Comparison of ENCODE assay signal across 9 mouse cellular contexts in the genomic region with DNA sequence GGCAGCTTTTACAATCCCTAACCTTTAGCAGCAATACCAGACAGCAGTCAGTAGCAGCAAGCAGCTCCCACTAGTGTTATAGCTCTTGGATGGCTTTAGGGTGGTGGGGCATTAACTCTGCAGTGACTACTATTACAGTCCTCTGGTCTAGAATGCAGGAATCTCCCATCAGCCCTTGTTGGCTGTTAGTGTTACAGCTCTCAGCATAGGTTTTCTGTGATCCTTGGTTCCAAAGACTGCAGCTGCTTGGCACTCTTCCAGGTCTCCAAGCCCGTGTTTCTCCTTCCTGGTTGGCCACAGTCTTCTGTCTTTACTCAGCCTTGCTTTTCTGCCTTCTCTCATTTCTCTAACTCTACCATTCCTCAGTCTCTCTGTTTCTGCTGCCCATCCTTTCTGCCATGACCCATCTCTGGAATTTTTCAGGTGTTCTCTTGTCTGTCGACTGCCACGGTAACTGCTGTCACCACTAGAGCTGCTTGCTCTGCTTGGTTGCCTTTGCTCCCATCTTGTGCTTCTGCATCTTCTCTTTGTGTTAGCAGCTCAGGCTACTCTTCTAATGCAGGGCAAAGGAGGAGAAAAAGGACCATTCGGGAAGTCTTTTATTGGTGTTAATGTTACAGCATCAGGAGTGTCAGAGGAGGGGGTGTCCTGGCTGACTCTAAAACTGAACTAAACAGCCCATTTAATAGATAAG. TPM values are rescaled to one million over a fixed set of nuclear protein-coding genes. Genes with fewer than 3 reads are reported as not detected.
DNase-seq lines count a peak whose midpoint lies in the region; ATAC-seq and TF ChIP-seq lines count a peak whose summit lies in the region.
"Had no signal": no experiment of that assay in that cellular context is flagged by ENCODE, and none has a peak within 500 bp of the region (broad histone marks: within the 10 kb centered on the region; RNA-seq: fewer than 3 reads in every experiment).

No protein-coding gene starts in this region.

- H3K27ac ChIP-seq in hindbrain, embryonic 16.5 days (ENCODE audit: low read depth, low read length): no peak overlapping the region
- H3K27ac ChIP-seq in neural tube, embryonic 14.5 days (ENCODE audit: low read depth, low read length): no peak overlapping the region
- H3K27ac ChIP-seq in layer of hippocampus, adult 2 months: no peak overlapping the region
- H3K27ac ChIP-seq: macrophage had no signal

- no peaks in the 10 kb centered on the region for H3K27me3 ChIP-seq in hindbrain, embryonic 16.5 days (replicated peaks; ENCODE audit: control insufficient read depth, insufficient read depth, low read length)
- H3K27me3 ChIP-seq in neural tube, embryonic 14.5 days (ENCODE audit: control insufficient read depth, insufficient read depth, low read length): no peaks in the 10 kb centered on the region

- WGBS in hindbrain, embryonic 16.5 days: 68% methylated on average over 4 of the region's 4 CpGs
- 62% methylated on average over 4 of the region's 4 CpGs for WGBS in neural tube, embryonic 14.5 days

- H3K9me3 ChIP-seq in hindbrain, embryonic 16.5 days (ENCODE audit: control insufficient read depth, low read length): no peaks in the 10 kb centered on the region
- no peaks in the 10 kb centered on the region for H3K9me3 ChIP-seq in neural tube, embryonic 14.5 days (ENCODE audit: control insufficient read depth, low read length)

- DNase-seq in adrenal gland, adult (ENCODE audit: inconsistent age in 2 of 2, low spot score in 1 of 2): peak; percentile 13 to 62
- no peak for DNase-seq in adrenal gland, adult 8-10 months
- peak; percentile 26 for DNase-seq in retina, postnatal 1 day
- no peak for DNase-seq in retina, embryonic 14.5 days (ENCODE audit: low spot score)
- DNase-seq in left cerebral cortex, postnatal 14 days (ENCODE audit: low spot score in 2 of 2): no peak
- no peak for DNase-seq in layer of hippocampus, adult 2 months (ENCODE audit: low spot score in 2 of 2)

- no peaks in the 10 kb centered on the region for H3K4me1 ChIP-seq in hindbrain, embryonic 16.5 days (ENCODE audit: control insufficient read depth, insufficient read depth, low read depth, low read length)
- no peaks in the 10 kb centered on the region for H3K4me1 ChIP-seq in neural tube, embryonic 14.5 days (ENCODE audit: control insufficient read depth, insufficient read depth, low read length)

- ATAC-seq in hindbrain, embryonic 16.5 days: peak; percentile 55
- ATAC-seq in neural tube, embryonic 14.5 days (ENCODE audit: low read depth): peak; percentile 52; the same call in 1 of the 2 replicates

- no peaks in the 10 kb centered on the region for H3K36me3 ChIP-seq in hindbrain, embryonic 16.5 days (ENCODE audit: control insufficient read depth, insufficient read depth, low read length)
- H3K36me3 ChIP-seq in neural tube, embryonic 14.5 days (ENCODE audit: control insufficient read depth, insufficient read depth, low read length): no peaks in the 10 kb centered on the region

- intact Hi-C loops in left cerebral cortex, postnatal 14 days (cut with DNase I): no loop called here

- H3K4me2 ChIP-seq in hindbrain, embryonic 16.5 days (ENCODE audit: low read length): no peak overlapping the region
- no peak overlapping the region for H3K4me2 ChIP-seq in neural tube, embryonic 14.5 days (ENCODE audit: low read depth, low read length)

- no peak for TF ChIP-seq CTCF in layer of hippocampus, adult 2 months (conservative IDR thresholded peaks at IDR 0.05)

- no peak overlapping the region for H3K4me3 ChIP-seq in hindbrain, embryonic 16.5 days (ENCODE audit: low read length)
- H3K4me3 ChIP-seq in neural tube, embryonic 14.5 days (ENCODE audit: low read depth, low read length): no peak overlapping the region
- no peak overlapping the region for H3K4me3 ChIP-seq in layer of hippocampus, adult 2 months

- H3K9ac ChIP-seq in hindbrain, embryonic 16.5 days (ENCODE audit: low read depth, low read length): no peak overlapping the region
- H3K9ac ChIP-seq in neural tube, embryonic 14.5 days (replicated peaks; ENCODE audit: low read depth, low read length): no peak overlapping the region

RNA-seq across cellular contexts. Expression of gene Clec9a, which starts 14.5 kb away (rescaled TPM):
- 1 to 10 TPM in 2 of 4 experiments, under 1 TPM in 2; 0.24 to 2.7 (median 1.2) TPM for total RNA-seq in adrenal gland, adult 8-10 months (2022)
- 0.10 and 0.24 TPM in 2 replicates for polyA plus RNA-seq in hindbrain, embryonic 16.5 days (2015; fragmentation: Nextera tagmentation; extraction: Ambion mirVana)
- polyA plus RNA-seq in neural tube, embryonic 14.5 days (2014; fragmentation: Nextera tagmentation; extraction: Ambion mirVana): 0.10 and 0.17 TPM in 2 replicates
- total RNA-seq in left cerebral cortex, postnatal 14 days (2021): not detected
- total RNA-seq in layer of hippocampus, adult 2 months (2021): not detected

RNA-seq across cellular contexts. Expression of gene Clec1b, which starts 26.1 kb away (rescaled TPM):
- 1 to 10 TPM; 1.3 to 2.6 (median 2.2) TPM for total RNA-seq in adrenal gland, adult 8-10 months (2022)
- polyA plus RNA-seq in hindbrain, embryonic 16.5 days (2015; fragmentation: Nextera tagmentation; extraction: Ambion mirVana): 0.73 and 0.79 TPM in 2 replicates
- 0.54 and 0.88 TPM in 2 replicates for polyA plus RNA-seq in neural tube, embryonic 14.5 days (2014; fragmentation: Nextera tagmentation; extraction: Ambion mirVana)
- under 1 TPM in 1 of 2 experiments, not detected in 1; 0.46 TPM for total RNA-seq in left cerebral cortex, postnatal 14 days (2021)
- total RNA-seq in layer of hippocampus, adult 2 months (2021): not detected

RNA-seq across cellular contexts. Expression of gene Clec1a, which starts 28.6 kb away (rescaled TPM):
- 1 to 10 TPM; 4.9 to 9.2 (median 7.6) TPM for total RNA-seq in adrenal gland, adult 8-10 months (2022)
- polyA plus RNA-seq in hindbrain, embryonic 16.5 days (2015; fragmentation: Nextera tagmentation; extraction: Ambion mirVana): 2.5 and 3.2 TPM in 2 replicates
- polyA plus RNA-seq in neural tube, embryonic 14.5 days (2014; fragmentation: Nextera tagmentation; extraction: Ambion mirVana): 0.87 and 1.6 TPM in 2 replicates
- total RNA-seq in left cerebral cortex, postnatal 14 days (2021): 1 to 10 TPM; 1.4 to 2.1 TPM
- 1 to 10 TPM; 4.1 to 5.7 TPM for total RNA-seq in layer of hippocampus, adult 2 months (2021)

RNA-seq across cellular contexts. Expression of gene Clec12b, which starts 37.5 kb away (rescaled TPM):
- under 1 TPM in 2 of 4 experiments, not detected in 2; 0.52 to 0.70 TPM for total RNA-seq in adrenal gland, adult 8-10 months (2022)
- polyA plus RNA-seq in hindbrain, embryonic 16.5 days (2015; fragmentation: Nextera tagmentation; extraction: Ambion mirVana): 0.39 and 0.98 TPM in 2 replicates
- 0.17 and 0.27 TPM in 2 replicates for polyA plus RNA-seq in neural tube, embryonic 14.5 days (2014; fragmentation: Nextera tagmentation; extraction: Ambion mirVana)
- not detected for total RNA-seq in left cerebral cortex, postnatal 14 days (2021)
- total RNA-seq in layer of hippocampus, adult 2 months (2021): not detected
- polyA plus RNA-seq: macrophage had no signal

Comparison
In these comparisons a context has a peak if more than half of its experiments do, and no peak if none do; other contexts are left out.
1. DNase-seq: peak in adrenal gland, adult (2 of 2) and retina, postnatal 1 day (single experiment); none in adrenal gland, adult 8-10 months (single experiment), retina, embryonic 14.5 days (single experiment), left cerebral cortex, postnatal 14 days (0 of 2) and layer of hippocampus, adult 2 months (0 of 2).